Mouse (Mus musculus) heart, embryonic 15.5 days (tissue): Measurements from ENCODE around the gene Emg1. TPM values are rescaled to one million over a fixed set of nuclear protein-coding genes. Genes with fewer than 3 reads are reported as not detected.
"Not testable (repeated sequence)": the region's sequence is repeated elsewhere in the genome, so short reads cannot be mapped to it uniquely, and the experiment has no call there.

Experiments used
- ATAC-seq: fragments of 200-750 bp; cut with Nextera tagmentation; replicated peaks from 2 replicates; pipeline ENCODE4 v1.8.0; 2017; ENCODE audit warnings: low read depth, moderate TSS enrichment; ENCODE audit not compliant: insufficient number of reproducible peaks, insufficient read depth, low FRiP score
- H3K27ac ChIP-seq: fragments of 300-500 bp; sonication (generic); 2 replicates; pipeline ENCODE4 v1.5.1; 2015; ENCODE audit warnings: mild to moderate bottlenecking, inconsistent platforms
- H3K27me3 ChIP-seq: fragments of 300-500 bp; sonication (generic); 2 replicates; pipeline ENCODE4 v1.6.1; 2015; ENCODE audit warnings: inconsistent platforms
- H3K36me3 ChIP-seq: fragments of 300-500 bp; sonication (generic); 2 replicates; pipeline ENCODE4 v1.6.1; 2015; ENCODE audit warnings: mild to moderate bottlenecking, inconsistent platforms
- H3K4me1 ChIP-seq: fragments of 300-500 bp; sonication (generic); replicated peaks from 2 replicates; pipeline ENCODE4 v1.6.1; 2015; ENCODE audit warnings: inconsistent platforms
- H3K4me2 ChIP-seq: fragments of 300-500 bp; sonication (generic); 2 replicates; pipeline ENCODE4 v1.6.1; 2015; ENCODE audit warnings: inconsistent platforms, mild to moderate bottlenecking, moderate library complexity
- H3K4me3 ChIP-seq: fragments of 300-500 bp; sonication (generic); 2 replicates; pipeline ENCODE4 v1.5.1; 2015; ENCODE audit warnings: mild to moderate bottlenecking, inconsistent platforms
- H3K9ac ChIP-seq: fragments of 300-500 bp; sonication (generic); 2 replicates; pipeline ENCODE4 v1.6.1; 2015; ENCODE audit warnings: mild to moderate bottlenecking, inconsistent platforms
- H3K9me3 ChIP-seq: fragments of 300-500 bp; sonication (generic); replicated peaks from 2 replicates; pipeline ENCODE4 v1.6.1; 2016; ENCODE audit warnings: inconsistent platforms
- WGBS: fragments of 180-500 bp; shearing (Covaris S2); methylation state at CpG from one replicate; pipeline ENCODE4 v1.1.7; 2015; ENCODE audit warnings: mixed read lengths; 5-methylcytosine and 5-hydroxymethylcytosine counted together
- polyA plus RNA-seq: library from polyadenylated mRNA; unstranded; fragments of >200 nt; fragmentation: Nextera tagmentation; extraction: Ambion mirVana; gene quantifications from 2 replicates; pipeline ENCODE4 v1.2.1, GENCODE M21; 2015

Gene Emg1
- polyA plus RNA-seq, 1 experiment from 2014 or later: 108 TPM

GRCm38 (mm10) chr6:124689011-124689410, 23.0 kb downstream of the Emg1 start:
- no peak overlapping the region for H3K9ac ChIP-seq
- H3K9me3 ChIP-seq: no peaks in the 10 kb centered on the region
- H3K4me3 ChIP-seq: no peak overlapping the region
- H3K27ac ChIP-seq: no peak overlapping the region
- no peaks in the 10 kb centered on the region for H3K27me3 ChIP-seq
- H3K36me3 ChIP-seq: no peaks in the 10 kb centered on the region
- ATAC-seq: no peak
- H3K4me2 ChIP-seq: no peak overlapping the region
- peaks cover 15% of the 10 kb centered on the region for H3K4me1 ChIP-seq
- WGBS: 86% methylated on average over 3 of the region's 3 CpGs

GRCm38 (mm10) chr6:124688151-124688758, 23.7 kb downstream of the Emg1 start:
- no peak overlapping the region for H3K4me2 ChIP-seq
- H3K36me3 ChIP-seq: no peaks in the 10 kb centered on the region
- H3K4me3 ChIP-seq: no peak overlapping the region
- WGBS: 73% methylated on average over 8 of the region's 8 CpGs
- no peaks in the 10 kb centered on the region for H3K9me3 ChIP-seq
- H3K4me1 ChIP-seq: peaks cover 16% of the 10 kb centered on the region
- no peak overlapping the region for H3K27ac ChIP-seq
- H3K27me3 ChIP-seq: no peaks in the 10 kb centered on the region
- ATAC-seq: no peak
- H3K9ac ChIP-seq: no peak overlapping the region

- H3K4me1 ChIP-seq: peaks cover 19% of the 10 kb centered on the region
- ATAC-seq, H3K9ac ChIP-seq, H3K36me3 ChIP-seq, H3K4me3 ChIP-seq, H3K4me2 ChIP-seq, H3K27ac ChIP-seq, H3K9me3 ChIP-seq, H3K27me3 ChIP-seq: not testable (repeated sequence)
- 86% methylated on average over 1 of the region's 1 CpGs for WGBS
Measured at GRCm38 (mm10) chr6:124686644-124687043, 25.3 kb downstream of the Emg1 start.

GRCm38 (mm10) chr6:124685606-124686386, 26.2 kb downstream of the Emg1 start:
- no peaks in the 10 kb centered on the region for H3K27me3 ChIP-seq
- H3K4me3 ChIP-seq: no peak overlapping the region
- H3K4me1 ChIP-seq: peaks cover 19% of the 10 kb centered on the region
- H3K9ac ChIP-seq: no peak overlapping the region
- ATAC-seq: no peak
- H3K4me2 ChIP-seq: no peak overlapping the region
- no peak overlapping the region for H3K27ac ChIP-seq
- 79% methylated on average over 12 of the region's 12 CpGs for WGBS
- no peaks in the 10 kb centered on the region for H3K9me3 ChIP-seq
- H3K36me3 ChIP-seq: no peaks in the 10 kb centered on the region

- Histone ChIP-seq H3K4me3 (no peak overlapping the region), H3K27me3 (no peaks in the 10 kb centered on the region), H3K9me3 (no peaks in the 10 kb centered on the region), H3K4me1 (peaks cover 19% of the 10 kb centered on the region), H3K36me3 (no peaks in the 10 kb centered on the region), H3K27ac (no peak overlapping the region), H3K4me2 (no peak overlapping the region), H3K9ac (no peak overlapping the region)
- 55% methylated on average over 14 of the region's 14 CpGs for WGBS
- peak; percentile 41 for ATAC-seq
Measured at GRCm38 (mm10) chr6:124683591-124684417, 28.2 kb downstream of the Emg1 start.

GRCm38 (mm10) chr6:124682291-124682690, 29.7 kb downstream of the Emg1 start:
- not testable (repeated sequence) for H3K36me3 ChIP-seq, H3K27me3 ChIP-seq, ATAC-seq, H3K4me2 ChIP-seq, H3K9me3 ChIP-seq, H3K9ac ChIP-seq, H3K4me3 ChIP-seq, H3K27ac ChIP-seq
- WGBS: 74% methylated on average over 6 of the region's 6 CpGs
- peaks cover 19% of the 10 kb centered on the region for H3K4me1 ChIP-seq

- H3K9me3 ChIP-seq: no peaks in the 10 kb centered on the region
- no peaks in the 10 kb centered on the region for H3K27me3 ChIP-seq
- WGBS: 84% methylated on average over 3 of the region's 3 CpGs
- no peaks in the 10 kb centered on the region for H3K36me3 ChIP-seq
- H3K4me3 ChIP-seq: no peak overlapping the region
- no peak overlapping the region for H3K4me2 ChIP-seq
- ATAC-seq: no peak
- H3K27ac ChIP-seq: no peak overlapping the region
- H3K9ac ChIP-seq: no peak overlapping the region
- H3K4me1 ChIP-seq: peaks cover 14% of the 10 kb centered on the region
Measured at GRCm38 (mm10) chr6:124679486-124679885, 32.5 kb downstream of the Emg1 start.

- no peaks in the 10 kb centered on the region for H3K9me3 ChIP-seq
- H3K27me3 ChIP-seq: no peaks in the 10 kb centered on the region
- H3K27ac ChIP-seq: no peak overlapping the region
- H3K4me1 ChIP-seq: peaks cover 12% of the 10 kb centered on the region
- no peak overlapping the region for H3K9ac ChIP-seq
- no peak overlapping the region for H3K4me3 ChIP-seq
- 66% methylated on average over 7 of the region's 7 CpGs for WGBS
- no peak overlapping the region for H3K4me2 ChIP-seq
- ATAC-seq: no peak
- H3K36me3 ChIP-seq: 0 out of 2 replicates have a peak, but pooled peaks cover 3% of the 10 kb centered on the region
Measured at GRCm38 (mm10) chr6:124678769-124679168, 33.2 kb downstream of the Emg1 start.

- Histone ChIP-seq H3K36me3 (0 out of 2 replicates have a peak, but pooled peaks cover 3% of the 10 kb centered on the region), H3K27ac (no peak overlapping the region), H3K4me3 (no peak overlapping the region), H3K4me2 (no peak overlapping the region), H3K9ac (no peak overlapping the region), H3K4me1 (no peaks in the 10 kb centered on the region), H3K9me3 (no peaks in the 10 kb centered on the region), H3K27me3 (no peaks in the 10 kb centered on the region)
- WGBS: 75% methylated on average over 6 of the region's 6 CpGs
- no peak for ATAC-seq
Measured at GRCm38 (mm10) chr6:124676171-124676570, 35.8 kb downstream of the Emg1 start.

GRCm38 (mm10) chr6:124674591-124674990, 37.4 kb downstream of the Emg1 start:
- Histone ChIP-seq H3K4me1 (no peaks in the 10 kb centered on the region), H3K4me2 (no peak overlapping the region), H3K27ac (no peak overlapping the region), H3K36me3 (0 out of 2 replicates have a peak, but pooled peaks cover 3% of the 10 kb centered on the region), H3K9me3 (no peaks in the 10 kb centered on the region), H3K4me3 (no peak overlapping the region), H3K27me3 (no peaks in the 10 kb centered on the region), H3K9ac (no peak overlapping the region)
- no peak for ATAC-seq
- 94% methylated on average over 7 of the region's 7 CpGs for WGBS

- ATAC-seq: no peak
- H3K27ac ChIP-seq: no peak overlapping the region
- H3K36me3 ChIP-seq: 0 out of 2 replicates have a peak, but pooled peaks cover 3% of the 10 kb centered on the region
- H3K4me2 ChIP-seq: no peak overlapping the region
- no peak overlapping the region for H3K9ac ChIP-seq
- no peaks in the 10 kb centered on the region for H3K27me3 ChIP-seq
- H3K9me3 ChIP-seq: no peaks in the 10 kb centered on the region
- no peak overlapping the region for H3K4me3 ChIP-seq
- WGBS: 85% methylated on average over 9 of the region's 9 CpGs
- H3K4me1 ChIP-seq: no peaks in the 10 kb centered on the region
Measured at GRCm38 (mm10) chr6:124673619-124674018, 38.4 kb downstream of the Emg1 start.
